Mouse (Mus musculus) MEL (cell line): ENCODE measurements at regions not wholly inside any gene's neighbourhood (a gene's known extent, or its start where the extent isn't known, plus 50 kb on each side); places are given as distances from the start of the nearest gene placed in this dataset.

ENCODE experiments used
- EP300 ChIP-seq, 2 experiments: IDR thresholded peaks; 2 replicates each; pipeline ENCODE4 v1.6.1; 2011; ENCODE audit warnings: improper control_type of control experiment in 2 of 2, low read length in 2 of 2, low read depth in 1 of 2, mild to moderate bottlenecking in 1 of 2
- RAD21 ChIP-seq: IDR thresholded peaks from 2 replicates; pipeline ENCODE4 v1.6.1; 2011; ENCODE audit warnings: mild to moderate bottlenecking, low read depth, low read length, improper control_type of control experiment
- USF2 ChIP-seq, 2 experiments: IDR thresholded peaks; 2 replicates each; pipeline ENCODE4 v1.6.1; 2011 to 2012; ENCODE audit warnings: improper control_type of control experiment in 2 of 2, low read length in 2 of 2, borderline replicate concordance in 1 of 2, inconsistent platforms in 1 of 2, low read depth in 1 of 2, mild to moderate bottlenecking in 1 of 2; ENCODE audit not compliant: insufficient read depth in 1 of 2

DNA sequence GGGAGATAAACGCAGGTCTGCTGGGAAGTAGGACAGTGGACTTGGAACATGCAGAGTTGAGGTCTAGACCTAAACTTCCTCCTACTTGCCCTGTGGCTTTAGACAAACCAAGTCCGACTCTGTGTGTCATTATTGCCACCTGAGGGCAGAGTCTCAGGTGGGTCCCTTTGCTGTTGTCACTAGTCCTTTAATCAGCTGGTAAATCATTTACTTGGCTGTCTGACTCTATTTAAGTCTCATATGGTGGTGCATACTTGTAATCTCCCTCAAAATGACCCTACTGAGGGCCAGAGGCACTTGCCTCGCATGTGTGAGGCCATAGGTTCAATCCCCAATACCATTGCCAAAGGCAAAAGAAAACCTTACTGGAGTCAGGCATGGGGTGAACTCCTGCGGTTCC is 62.7 kb upstream of the Itga11 start:
- TF ChIP-seq RAD21 (no peak), EP300 (IDR thresholded peaks at IDR 0.05; ENCODE audit: low read depth in 1 of 2, low read length in 2 of 2) (no peak), USF2 (IDR thresholded peaks at IDR 0.05; ENCODE audit: borderline replicate concordance in 1 of 2, insufficient read depth in 1 of 2, low read depth in 1 of 2, low read length in 2 of 2) (no peak)
